Mouse (Mus musculus) megakaryocyte, embryonic 14.5 days (primary cell): ENCODE results near the gene Olfr1057.
"Not testable (repeated sequence)": the region's sequence is repeated elsewhere in the genome, so short reads cannot be mapped to it uniquely, and the experiment has no call there.

Source experiments
- FLI1 ChIP-seq: IDR thresholded peaks from 2 replicates; pipeline ENCODE4 v1.6.1; 2012; ENCODE audit warnings: low read length, inconsistent platforms, mixed read lengths
- GATA1 ChIP-seq: IDR thresholded peaks from 3 replicates; pipeline ENCODE4 v1.6.1; 2012; ENCODE audit warnings: mixed read lengths, low read length, inconsistent platforms, borderline replicate concordance

GRCm38 (mm10) chr2:86366342-86366741, 11.9 kb downstream of the Olfr1057 start:
- not testable (repeated sequence) for TF ChIP-seq GATA1, FLI1
